Mouse (Mus musculus): ENCODE results near the gene Ash1l.

GRCm38 (mm10) chr3:89084654-89085190 is 134.3 kb downstream of the Ash1l start:
- TF ChIP-seq CTCF (IDR thresholded peaks at IDR 0.05; ENCODE audit: extremely low read depth, insufficient read length, insufficient replicate concordance, low read depth, low read length): no peak
- no peak for TF ChIP-seq POLR2A (IDR thresholded peaks at IDR 0.05; ENCODE audit: low read depth, low read length)
